Mouse (Mus musculus): ENCODE results near the gene Bcan.

- TF ChIP-seq POLR2A (IDR thresholded peaks at IDR 0.05; ENCODE audit: insufficient read length, low read depth) (no peak), REST (IDR thresholded peaks at IDR 0.05; ENCODE audit: insufficient read depth, insufficient read length) (no peak)
Observed at GRCm38 (mm10) chr3:87995331-87995730, 4.7 kb downstream of the Bcan start.
